Mouse (Mus musculus) thymus, adult 2 months (tissue): ENCODE data around the gene Txndc9.

Experiments
- CTCF ChIP-seq: fragments of 200-500 bp; IDR thresholded peaks from 2 replicates; pipeline ENCODE4 v1.5.1; 2012; ENCODE audit warnings: mild to moderate bottlenecking, control low read depth, low read length, moderate library complexity, borderline replicate concordance; ENCODE audit not compliant: control insufficient read depth, poor library complexity, insufficient read depth; ENCODE audit errors: extremely low read depth
- POLR2A ChIP-seq: fragments of 200-500 bp; IDR thresholded peaks from 2 replicates; pipeline ENCODE4 v1.6.1; 2012; ENCODE audit warnings: mild to moderate bottlenecking, low read length, control low read depth, moderate library complexity; ENCODE audit not compliant: control insufficient read depth, poor library complexity, insufficient read depth; ENCODE audit errors: extremely low read depth

- TF ChIP-seq POLR2A (no peak), CTCF (no peak)
These were observed 4.3 kb upstream of the Txndc9 start for GRCm38 (mm10) chr1:38001956-38002355.
